Mouse (Mus musculus): Measurements from ENCODE around the gene Manba. TPM values are rescaled to one million over a fixed set of nuclear protein-coding genes. Genes with fewer than 3 reads are reported as not detected.

Gene Manba
- polyA plus RNA-seq, 1 experiment from 2014 or later, result 44.5 TPM

DNA sequence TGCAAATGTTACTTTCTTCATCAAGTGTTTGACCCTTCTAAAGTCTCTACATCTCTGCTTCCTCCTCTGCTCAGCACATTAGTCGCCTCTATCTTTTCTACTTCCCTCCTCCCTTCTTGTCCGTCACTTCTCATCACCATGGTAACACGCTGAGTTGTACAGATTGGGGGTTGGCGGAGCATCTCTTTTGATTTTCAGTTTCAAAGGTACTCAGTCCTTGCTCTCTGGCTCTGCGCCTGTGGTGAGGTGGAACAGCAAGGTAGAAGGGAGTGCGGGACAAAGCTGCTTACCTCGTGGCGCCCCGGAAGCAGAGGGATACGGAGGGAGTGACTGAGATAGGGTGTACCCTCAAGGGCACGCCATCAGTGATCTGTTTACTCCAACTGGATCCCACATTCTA, 27.9 kb downstream of the Manba start:
- Histone ChIP-seq H3K9me3 (ENCODE audit: control insufficient read depth, low read length) (no peaks in the 10 kb centered on the region), H3K36me3 (ENCODE audit: control insufficient read depth, insufficient read depth, low read length) (peaks cover 29% of the 10 kb centered on the region), H3K9ac (ENCODE audit: low read length) (no peak overlapping the region), H3K4me3 (ENCODE audit: control insufficient read depth in 1 of 2, insufficient read depth in 1 of 2, low read depth in 1 of 2, low read length in 2 of 2) (no peak overlapping the region), H3K27ac (replicated peaks in 1 of 2; ENCODE audit: control insufficient read depth in 1 of 2, insufficient read depth in 1 of 2, low read depth in 2 of 2, low read length in 2 of 2) (no peak overlapping the region; a peak in 1 of 4 replicates), H3K27me3 (ENCODE audit: control insufficient read depth, insufficient read depth, low read length) (no peaks in the 10 kb centered on the region), H3K4me2 (ENCODE audit: low read length) (no peak overlapping the region), H3K4me1 (ENCODE audit: control insufficient read depth in 2 of 2, insufficient read depth in 2 of 2, low read length in 2 of 2) (peaks cover 17 to 37% of the 10 kb centered on the region in 2 experiments)
- no peak for ATAC-seq (ENCODE audit: insufficient number of reproducible peaks, insufficient read depth, low FRiP score, low read depth)
- 45% methylated on average over 11 of the region's 11 CpGs for WGBS

DNA sequence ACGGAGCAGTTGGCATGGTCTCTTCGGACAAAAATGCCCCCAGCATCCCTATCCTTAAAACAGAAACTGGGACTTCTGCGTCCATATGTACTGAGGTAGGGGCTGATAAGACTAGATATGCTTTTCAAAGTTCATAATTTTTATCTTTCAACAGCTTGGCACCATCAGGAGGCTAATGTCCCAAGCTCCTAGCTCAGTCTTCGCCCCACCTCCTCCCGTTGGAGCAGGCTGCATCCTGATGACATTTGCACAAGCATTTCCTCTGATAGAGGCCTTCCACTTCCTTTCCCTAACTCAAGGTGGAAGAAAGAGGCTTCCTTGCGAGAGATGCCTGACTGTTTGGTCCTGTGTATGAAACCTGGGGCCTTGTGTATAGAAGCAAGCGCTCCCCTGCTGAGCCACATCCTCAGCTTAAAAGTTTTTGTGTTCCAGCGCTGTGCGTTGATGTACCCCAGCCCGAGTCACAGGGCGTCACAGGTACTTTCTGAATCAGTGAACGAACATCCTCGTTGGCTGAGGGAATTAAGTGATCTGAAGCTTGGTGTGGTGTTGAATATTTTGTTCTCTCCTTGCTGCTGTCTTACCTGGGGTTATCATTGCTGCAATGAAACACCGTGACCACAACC, 28.5 kb downstream of the Manba start:
- Histone ChIP-seq H3K4me1 (ENCODE audit: control insufficient read depth in 2 of 2, insufficient read depth in 2 of 2, low read length in 2 of 2) (peaks cover 20 to 42% of the 10 kb centered on the region in 2 experiments), H3K9ac (ENCODE audit: low read length) (no peak overlapping the region), H3K27me3 (ENCODE audit: control insufficient read depth, insufficient read depth, low read length) (no peaks in the 10 kb centered on the region), H3K4me2 (ENCODE audit: low read length) (no peak overlapping the region), H3K4me3 (ENCODE audit: control insufficient read depth in 1 of 2, insufficient read depth in 1 of 2, low read depth in 1 of 2, low read length in 2 of 2) (no peak overlapping the region), H3K27ac (replicated peaks in 1 of 2; ENCODE audit: control insufficient read depth in 1 of 2, insufficient read depth in 1 of 2, low read depth in 2 of 2, low read length in 2 of 2) (no peak overlapping the region; a peak in 1 of 4 replicates), H3K9me3 (ENCODE audit: control insufficient read depth, low read length) (no peaks in the 10 kb centered on the region), H3K36me3 (ENCODE audit: control insufficient read depth, insufficient read depth, low read length) (peaks cover 29% of the 10 kb centered on the region)
- no peak for ATAC-seq (ENCODE audit: insufficient number of reproducible peaks, insufficient read depth, low FRiP score, low read depth)
- WGBS, result 67% methylated on average over 14 of the region's 14 CpGs

DNA sequence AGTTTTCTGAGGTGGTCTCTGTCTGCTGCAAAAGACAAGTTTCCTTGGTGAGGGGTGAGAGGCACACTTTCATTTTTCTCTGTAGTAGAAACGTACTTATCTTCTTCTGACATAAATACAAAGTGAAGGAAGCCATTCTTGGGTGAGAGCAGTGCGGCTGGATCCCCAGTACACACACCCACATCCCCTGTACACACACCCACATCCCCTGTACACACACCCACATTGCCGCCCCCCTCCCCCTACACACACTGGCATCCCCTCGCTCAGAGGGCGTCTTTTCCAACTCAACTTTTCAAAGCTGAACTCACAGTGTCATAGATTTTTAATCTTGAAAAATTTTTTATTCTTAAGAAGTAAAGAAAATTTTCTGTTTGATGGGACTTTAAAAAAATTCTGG, 29.8 kb downstream of the Manba start:
- Histone ChIP-seq H3K4me1 (ENCODE audit: control insufficient read depth in 2 of 2, insufficient read depth in 2 of 2, low read length in 2 of 2) (peaks cover 25 to 52% of the 10 kb centered on the region in 2 experiments), H3K4me2 (ENCODE audit: low read length) (no peak overlapping the region), H3K36me3 (ENCODE audit: control insufficient read depth, insufficient read depth, low read length) (peaks cover 33% of the 10 kb centered on the region), H3K9me3 (ENCODE audit: control insufficient read depth, low read length) (no peaks in the 10 kb centered on the region), H3K9ac (ENCODE audit: low read length) (no peak overlapping the region; the same call in 1 of the 2 replicates), H3K4me3 (ENCODE audit: control insufficient read depth in 1 of 2, insufficient read depth in 1 of 2, low read depth in 1 of 2, low read length in 2 of 2) (no peak overlapping the region), H3K27ac (replicated peaks in 1 of 2; ENCODE audit: control insufficient read depth in 1 of 2, insufficient read depth in 1 of 2, low read depth in 2 of 2, low read length in 2 of 2) (peak overlapping the region; percentile 19 to 93; a peak in 3 of 4 replicates), H3K27me3 (ENCODE audit: control insufficient read depth, insufficient read depth, low read length) (no peaks in the 10 kb centered on the region)
- no peak for ATAC-seq (ENCODE audit: insufficient number of reproducible peaks, insufficient read depth, low FRiP score, low read depth)
- 67% methylated on average over 5 of the region's 5 CpGs for WGBS

DNA sequence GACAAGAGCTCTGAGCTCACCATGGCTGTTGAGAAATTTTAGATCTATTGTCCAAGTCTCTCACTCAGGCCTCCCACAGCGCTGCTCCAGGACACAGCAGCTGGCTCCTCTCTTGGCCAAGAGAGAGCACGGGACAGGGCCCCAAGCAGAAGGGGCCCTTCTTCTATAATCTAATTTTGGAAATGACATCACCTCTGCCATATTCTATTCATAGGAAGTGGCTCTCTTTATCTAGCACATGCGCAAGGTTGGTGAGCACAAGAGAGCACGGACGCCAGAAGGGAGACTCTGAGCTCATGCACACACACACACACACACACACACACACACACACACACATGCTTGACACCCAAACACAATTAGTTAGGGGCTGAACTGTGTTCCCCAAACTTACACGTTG, 31.5 kb downstream of the Manba start:
- Histone ChIP-seq H3K9ac (ENCODE audit: low read length) (peak overlapping the region; percentile 64), H3K27ac (replicated peaks in 1 of 2; ENCODE audit: control insufficient read depth in 1 of 2, insufficient read depth in 1 of 2, low read depth in 2 of 2, low read length in 2 of 2) (peak overlapping the region; percentile 93 to 97), H3K4me2 (ENCODE audit: low read length) (peak overlapping the region; percentile 45), H3K4me3 (ENCODE audit: control insufficient read depth in 1 of 2, insufficient read depth in 1 of 2, low read depth in 1 of 2, low read length in 2 of 2) (no peak overlapping the region), H3K9me3 (ENCODE audit: control insufficient read depth, low read length) (no peaks in the 10 kb centered on the region), H3K4me1 (ENCODE audit: control insufficient read depth in 2 of 2, insufficient read depth in 2 of 2, low read length in 2 of 2) (peaks cover 29 to 56% of the 10 kb centered on the region in 2 experiments), H3K36me3 (ENCODE audit: control insufficient read depth, insufficient read depth, low read length) (peaks cover 29% of the 10 kb centered on the region), H3K27me3 (ENCODE audit: control insufficient read depth, insufficient read depth, low read length) (no peaks in the 10 kb centered on the region)
- 3% methylated on average over 6 of the region's 6 CpGs for whole genome bisulfite sequencing
- ATAC-seq (ENCODE audit: insufficient number of reproducible peaks, insufficient read depth, low FRiP score, low read depth), result peak; percentile 93

DNA sequence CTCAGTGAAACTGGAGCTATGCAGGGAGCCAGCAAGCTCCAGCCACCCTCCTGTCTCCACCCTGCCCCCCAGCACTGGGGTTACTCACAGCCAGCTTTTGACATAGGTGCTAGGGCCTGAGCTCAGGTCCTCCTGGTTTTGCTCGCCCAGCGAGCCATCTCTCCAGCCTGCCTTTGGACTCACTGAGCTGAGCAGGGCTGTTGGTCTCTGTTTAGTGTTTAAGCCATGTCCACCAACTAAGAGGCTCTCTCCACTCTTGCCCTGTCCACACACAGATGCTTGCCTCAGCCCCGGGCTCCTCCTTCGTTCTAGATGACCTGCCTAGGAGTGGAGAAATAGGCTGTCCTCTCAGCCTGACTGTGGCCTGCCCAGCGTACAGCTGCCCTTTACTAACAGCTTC, 33.5 kb downstream of the Manba start:
- Histone ChIP-seq H3K4me2 (ENCODE audit: low read length) (no peak overlapping the region), H3K27ac (replicated peaks in 1 of 2; ENCODE audit: control insufficient read depth in 1 of 2, insufficient read depth in 1 of 2, low read depth in 2 of 2, low read length in 2 of 2) (peak overlapping the region; percentile 57 to 71), H3K9me3 (ENCODE audit: control insufficient read depth, low read length) (no peaks in the 10 kb centered on the region), H3K27me3 (ENCODE audit: control insufficient read depth, insufficient read depth, low read length) (no peaks in the 10 kb centered on the region), H3K4me3 (ENCODE audit: control insufficient read depth in 1 of 2, insufficient read depth in 1 of 2, low read depth in 1 of 2, low read length in 2 of 2) (no peak overlapping the region), H3K9ac (ENCODE audit: low read length) (no peak overlapping the region), H3K36me3 (ENCODE audit: control insufficient read depth, insufficient read depth, low read length) (peaks cover 22% of the 10 kb centered on the region), H3K4me1 (ENCODE audit: control insufficient read depth in 2 of 2, insufficient read depth in 2 of 2, low read length in 2 of 2) (peaks cover 35 to 60% of the 10 kb centered on the region in 2 experiments)
- no peak for ATAC-seq (ENCODE audit: insufficient number of reproducible peaks, insufficient read depth, low FRiP score, low read depth)
- WGBS, result 44% methylated on average over 5 of the region's 5 CpGs

DNA sequence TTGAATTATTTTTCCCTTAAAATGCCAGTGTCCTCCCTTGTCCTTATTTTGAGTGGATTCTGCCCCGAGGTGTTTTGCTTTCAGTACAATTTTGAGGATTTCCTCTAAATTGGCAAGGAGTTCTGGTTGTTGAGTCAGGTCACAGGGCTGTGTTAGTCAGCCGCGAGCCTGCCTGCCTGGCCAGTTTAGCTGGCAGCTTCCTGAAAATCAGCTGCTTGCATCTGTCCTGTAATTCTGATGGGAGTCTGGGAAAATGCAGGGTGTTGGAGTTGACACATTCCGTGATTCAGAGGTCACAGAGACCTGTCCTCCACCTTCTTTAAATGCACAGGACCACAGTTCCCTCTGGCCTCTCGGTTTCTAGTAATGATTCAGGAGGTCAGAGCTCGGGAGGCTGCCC, 34.2 kb downstream of the Manba start:
- Histone ChIP-seq H3K9me3 (ENCODE audit: control insufficient read depth, low read length) (no peaks in the 10 kb centered on the region), H3K4me3 (ENCODE audit: control insufficient read depth in 1 of 2, insufficient read depth in 1 of 2, low read depth in 1 of 2, low read length in 2 of 2) (no peak overlapping the region), H3K27me3 (ENCODE audit: control insufficient read depth, insufficient read depth, low read length) (no peaks in the 10 kb centered on the region), H3K9ac (ENCODE audit: low read length) (peak overlapping the region; percentile 10; the same call in 1 of the 2 replicates), H3K4me2 (ENCODE audit: low read length) (no peak overlapping the region), H3K4me1 (ENCODE audit: control insufficient read depth in 2 of 2, insufficient read depth in 2 of 2, low read length in 2 of 2) (peaks cover 33 to 58% of the 10 kb centered on the region in 2 experiments), H3K27ac (replicated peaks in 1 of 2; ENCODE audit: control insufficient read depth in 1 of 2, insufficient read depth in 1 of 2, low read depth in 2 of 2, low read length in 2 of 2) (peak overlapping the region; percentile 40 to 69), H3K36me3 (ENCODE audit: control insufficient read depth, insufficient read depth, low read length) (peaks cover 23% of the 10 kb centered on the region)
- WGBS, result 38% methylated on average over 6 of the region's 6 CpGs
- no peak for ATAC-seq (ENCODE audit: insufficient number of reproducible peaks, insufficient read depth, low FRiP score, low read depth)

DNA sequence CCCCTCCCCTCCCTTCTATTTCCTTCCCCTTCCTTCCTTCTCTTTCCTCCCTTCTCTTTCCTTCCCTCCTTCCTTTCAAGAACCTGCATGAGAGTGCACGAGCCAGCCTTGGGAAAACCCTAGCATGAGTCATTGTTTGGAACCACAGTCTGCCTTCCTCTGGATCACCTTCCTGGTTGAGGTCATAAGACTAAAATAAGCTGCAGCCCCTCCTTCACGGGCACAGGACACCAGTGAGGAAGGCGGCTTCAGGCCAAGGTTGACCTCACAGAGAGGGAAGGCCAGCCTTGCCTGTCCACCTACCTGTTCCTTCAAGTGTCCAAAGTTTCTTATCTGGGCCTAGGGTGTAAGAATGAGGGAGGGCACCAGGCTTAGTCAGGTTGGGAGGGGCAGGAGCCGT, 36.6 kb downstream of the Manba start:
- peak overlapping the region; percentile 64 for H3K9ac ChIP-seq (ENCODE audit: low read length)
- H3K4me2 ChIP-seq (ENCODE audit: low read length), result peak overlapping the region; percentile 57
- H3K27me3 ChIP-seq (ENCODE audit: control insufficient read depth, insufficient read depth, low read length), result no peaks in the 10 kb centered on the region
- peak; percentile 85 for ATAC-seq (ENCODE audit: insufficient number of reproducible peaks, insufficient read depth, low FRiP score, low read depth)
- H3K27ac ChIP-seq (replicated peaks in 1 of 2; ENCODE audit: control insufficient read depth in 1 of 2, insufficient read depth in 1 of 2, low read depth in 2 of 2, low read length in 2 of 2), result peak overlapping the region; percentile 94 to 96
- H3K9me3 ChIP-seq (ENCODE audit: control insufficient read depth, low read length), result no peaks in the 10 kb centered on the region
- 3% methylated on average over 4 of the region's 4 CpGs for WGBS
- peak overlapping the region; percentile 7 to 9; a peak in 1 of 4 replicates for H3K4me3 ChIP-seq (ENCODE audit: control insufficient read depth in 1 of 2, insufficient read depth in 1 of 2, low read depth in 1 of 2, low read length in 2 of 2)
- H3K4me1 ChIP-seq (ENCODE audit: control insufficient read depth in 2 of 2, insufficient read depth in 2 of 2, low read length in 2 of 2), result peaks cover 24 to 42% of the 10 kb centered on the region in 2 experiments
- H3K36me3 ChIP-seq (ENCODE audit: control insufficient read depth, insufficient read depth, low read length), result peaks cover 32% of the 10 kb centered on the region
